Mouse (Mus musculus): Measurements from ENCODE around the gene St6gal2.

St6gal2 gene

GRCm38 (mm10) chr17:55445250-55446184 lies at the start of gene St6gal2:
St6gal2 (plus strand) TSS chr17:55445382.
- in situ Hi-C loops (cut with MboI, MseI): no loop called here

- in situ Hi-C loops (cut with MboI, MseI): no loop called here
These were observed 39.1 kb upstream of the St6gal2 start for GRCm38 (mm10) chr17:55406043-55406442.

GRCm38 (mm10) chr17:55416519-55416918 lies 28.7 kb upstream of the St6gal2 start:
- in situ Hi-C loops (cut with MboI, MseI): no loop called here

- in situ Hi-C loops (cut with MboI, MseI): no loop called here
These were observed 974 bp downstream of the St6gal2 start for GRCm38 (mm10) chr17:55446185-55446527.

DNA sequence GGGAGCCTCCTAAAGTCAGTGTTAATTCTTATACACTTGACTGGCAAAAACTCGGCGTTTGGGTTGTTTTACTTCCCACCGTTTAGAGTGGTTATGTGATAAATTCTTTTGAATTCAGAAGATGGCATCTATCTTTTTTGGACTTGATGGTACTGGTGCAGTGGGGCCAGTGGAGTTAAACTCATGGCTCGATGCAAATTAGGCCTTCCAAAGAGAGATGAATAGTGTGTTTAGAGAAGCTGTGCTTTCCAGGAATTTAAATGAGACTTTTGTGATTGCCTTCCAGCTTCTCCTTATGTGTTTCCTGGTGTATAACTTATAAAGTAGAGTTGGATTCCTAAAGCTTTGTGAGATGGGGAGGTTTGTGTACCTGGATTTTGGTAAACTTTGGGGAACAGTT lies 1.5 kb downstream of the St6gal2 start:
- in situ Hi-C loops (cut with MboI, MseI): no loop called here

- in situ Hi-C loops (cut with MboI, MseI): no loop called here
These were observed 5.8 kb downstream of the St6gal2 start for GRCm38 (mm10) chr17:55450943-55451342.

GRCm38 (mm10) chr17:55454487-55454886 lies 9.3 kb downstream of the St6gal2 start:
- in situ Hi-C loops (cut with MboI, MseI): no loop called here

DNA sequence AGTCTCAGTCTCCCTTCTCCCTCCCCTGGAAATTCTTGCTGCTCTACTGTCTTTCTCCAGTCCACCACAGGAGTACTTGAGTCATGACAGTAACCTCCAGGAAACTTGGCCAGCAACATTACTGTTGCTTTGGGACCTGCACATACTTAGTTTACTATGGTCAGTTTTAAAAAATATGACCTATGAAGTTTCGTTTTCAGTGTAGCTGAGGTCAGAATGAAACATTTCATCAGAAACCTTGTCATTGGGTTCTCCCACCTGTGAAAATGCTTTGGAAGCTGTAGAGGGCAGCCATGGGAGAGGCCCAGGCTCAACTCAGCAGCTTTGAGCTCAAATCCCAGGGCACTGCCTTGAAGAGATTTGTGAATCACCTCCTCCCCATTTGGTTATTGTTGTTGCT lies 15.0 kb downstream of the St6gal2 start:
- in situ Hi-C loops (cut with MboI, MseI): no loop called here

- in situ Hi-C loops (cut with MboI, MseI): no loop called here
These were observed 22.4 kb downstream of the St6gal2 start for GRCm38 (mm10) chr17:55467579-55467978.

GRCm38 (mm10) chr17:55468963-55469362 lies 23.8 kb downstream of the St6gal2 start:
- in situ Hi-C loops (cut with MboI, MseI): no loop called here

GRCm38 (mm10) chr17:55475974-55476373 lies 30.8 kb downstream of the St6gal2 start:
- in situ Hi-C loops (cut with MboI, MseI): no loop called here

- in situ Hi-C loops (cut with MboI, MseI): no loop called here
These were observed 32.2 kb downstream of the St6gal2 start for GRCm38 (mm10) chr17:55477361-55477760.

- in situ Hi-C loops (cut with MboI, MseI): no loop called here
These were observed 34.2 kb downstream of the St6gal2 start for GRCm38 (mm10) chr17:55479367-55479766.

DNA sequence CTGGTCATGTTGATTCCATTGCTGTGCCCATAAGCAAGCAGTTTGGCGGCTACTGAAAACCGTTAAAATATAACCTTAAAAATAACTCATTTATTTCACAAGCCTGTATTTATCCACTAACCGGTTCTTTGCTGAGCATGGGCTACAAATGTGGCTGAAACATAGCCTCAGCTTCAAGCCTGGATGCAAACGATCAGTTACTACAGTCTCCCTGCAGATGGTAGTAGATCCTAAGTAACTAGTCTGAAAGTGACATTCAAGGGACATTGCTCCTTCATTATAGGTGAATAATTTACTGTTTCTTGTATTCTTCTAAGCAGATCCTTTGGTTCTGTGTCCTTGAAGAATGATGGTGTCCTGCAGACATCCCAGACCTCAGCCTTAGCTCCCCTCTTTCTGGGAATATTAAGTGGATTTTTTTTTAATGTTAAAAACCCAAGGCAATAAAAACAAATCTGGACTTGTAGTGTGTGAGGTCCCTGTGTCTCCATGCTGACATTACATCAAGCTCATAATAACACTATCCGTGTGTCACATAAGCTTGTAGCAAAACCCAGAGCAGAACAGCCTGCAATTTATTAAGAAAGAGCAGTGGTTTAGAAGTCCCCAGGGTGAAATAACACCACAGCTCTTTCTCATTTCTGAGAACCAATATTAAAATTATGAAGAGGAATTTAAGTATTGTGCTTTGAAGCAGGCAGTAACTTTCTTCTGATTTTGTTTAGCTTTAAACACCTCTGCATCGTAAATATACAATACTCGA lies 39.1 kb downstream of the St6gal2 start:
- in situ Hi-C loops (cut with MboI, MseI): no loop called here

DNA sequence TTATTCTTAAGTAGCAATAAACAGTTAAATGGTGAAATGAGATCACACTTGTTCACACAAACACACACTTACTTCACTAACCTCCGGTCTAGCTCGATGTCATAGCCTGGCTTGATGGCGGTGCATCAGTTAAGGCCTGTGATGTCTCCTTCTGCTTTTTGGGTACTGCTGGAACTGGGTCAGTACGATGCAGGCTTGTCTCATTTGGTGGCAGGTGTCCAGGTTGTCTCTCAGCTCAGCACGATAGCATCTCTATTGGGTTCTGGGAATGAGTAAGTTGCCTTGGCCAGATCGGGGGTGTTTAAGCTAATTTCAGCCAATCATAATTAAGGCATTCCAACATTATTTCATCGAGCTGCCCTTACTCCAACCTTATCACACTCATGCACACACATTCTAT lies 86.7 kb downstream of the St6gal2 start:
- in situ Hi-C loops (cut with MboI, MseI): no loop called here

DNA sequence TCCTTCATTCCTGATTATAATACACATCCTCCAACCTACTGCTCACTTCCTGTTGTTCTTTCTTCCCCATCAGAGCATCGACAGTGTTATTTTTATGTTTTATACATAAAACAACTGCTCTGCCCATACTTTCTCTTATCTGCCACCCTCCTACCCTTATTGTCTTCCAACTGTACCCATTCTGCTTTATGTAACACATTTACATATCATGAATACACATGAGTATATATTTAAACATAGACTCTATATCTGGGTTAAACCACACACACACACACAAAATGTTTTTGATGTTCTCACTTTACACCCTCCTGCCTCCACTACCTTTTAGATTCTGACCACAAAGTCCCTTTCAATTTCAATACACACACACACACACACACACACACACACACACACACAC lies 103.3 kb downstream of the St6gal2 start:
- in situ Hi-C loops (cut with MboI, MseI): no loop called here

GRCm38 (mm10) chr17:55561774-55562173 lies 116.6 kb downstream of the St6gal2 start:
- in situ Hi-C loops (cut with MboI, MseI): no loop called here
